Comparison of ENCODE assay signal across 8 mouse cellular contexts in the genomic region with DNA sequence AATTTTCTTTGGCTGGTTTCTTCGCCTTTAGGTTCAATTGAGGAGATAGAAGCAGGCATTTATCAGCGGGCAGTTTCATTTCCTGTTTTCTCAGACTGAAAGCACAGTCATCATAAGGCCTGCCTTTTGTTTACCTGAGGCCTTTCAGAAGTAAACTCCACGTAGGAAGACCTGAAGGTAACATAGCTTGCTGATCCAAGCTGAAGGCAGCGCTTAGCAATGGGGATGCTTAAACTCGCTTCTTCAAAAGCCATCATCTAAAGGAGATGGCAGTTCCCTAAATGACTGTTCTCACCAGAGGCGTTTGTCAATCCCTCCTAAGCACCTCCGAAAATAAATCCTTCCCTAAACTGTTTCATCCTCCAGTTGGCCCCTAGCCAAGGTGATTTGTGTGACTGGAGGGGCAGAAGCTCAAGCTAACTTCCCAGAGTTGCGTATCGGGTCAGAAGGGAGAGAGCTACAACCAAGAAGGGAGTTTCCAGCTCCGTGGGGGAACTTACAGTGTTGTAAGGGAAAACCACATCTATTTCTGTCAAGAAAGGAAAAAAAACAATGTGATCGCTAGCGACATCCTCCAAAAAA. TPM values are rescaled to one million over a fixed set of nuclear protein-coding genes. Genes with fewer than 3 reads are reported as not detected.
DNase-seq lines count a peak whose midpoint lies in the region; ATAC-seq and TF ChIP-seq lines count a peak whose summit lies in the region.

No protein-coding gene starts in this region.

- no peaks in the 10 kb centered on the region for H3K36me3 ChIP-seq in liver, embryonic 16.5 days (ENCODE audit: control insufficient read depth, insufficient read depth)
- no peaks in the 10 kb centered on the region for H3K36me3 ChIP-seq in liver, embryonic 11.5 days (ENCODE audit: control insufficient read depth, insufficient read depth, low read length)
- H3K36me3 ChIP-seq in small intestine, adult 2 months (ENCODE audit: control insufficient read depth, insufficient read depth, low read length): no peaks in the 10 kb centered on the region

- H3K27me3 ChIP-seq in liver, embryonic 16.5 days (ENCODE audit: control insufficient read depth, insufficient read depth, low read depth, low read length): no peaks in the 10 kb centered on the region; the same call in 1 of the 2 replicates
- no peaks in the 10 kb centered on the region for H3K27me3 ChIP-seq in liver, embryonic 11.5 days (replicated peaks; ENCODE audit: control insufficient read depth, insufficient read depth, low read length)
- no peaks in the 10 kb centered on the region for H3K27me3 ChIP-seq in small intestine, adult 2 months (ENCODE audit: control insufficient read depth, insufficient read depth, low read length)

- 28% methylated on average over 12 of the region's 12 CpGs for WGBS in liver, embryonic 16.5 days (ENCODE audit: insufficient replicate concordance)
- 49% methylated on average over 12 of the region's 12 CpGs for WGBS in liver, embryonic 11.5 days
- 73% methylated on average over 12 of the region's 12 CpGs for WGBS in small intestine, adult 2 months

- no peak for ATAC-seq in liver, embryonic 16.5 days (ENCODE audit: low read depth)
- ATAC-seq in liver, embryonic 11.5 days (replicated peaks; ENCODE audit: low FRiP score): no peak

- TF ChIP-seq POLR2A in small intestine, adult 2 months (IDR thresholded peaks at IDR 0.05; ENCODE audit: low read depth, low read length): no peak

- H3K9ac ChIP-seq in liver, embryonic 16.5 days (ENCODE audit: low read depth, low read length): no peak overlapping the region
- no peak overlapping the region for H3K9ac ChIP-seq in liver, embryonic 11.5 days (ENCODE audit: low read depth, low read length)

- H3K9me3 ChIP-seq in liver, embryonic 16.5 days (replicated peaks; ENCODE audit: control insufficient read depth, low read length): no peaks in the 10 kb centered on the region
- no peaks in the 10 kb centered on the region for H3K9me3 ChIP-seq in liver, embryonic 11.5 days (ENCODE audit: control insufficient read depth, low read length)

- no peak overlapping the region for H3K4me3 ChIP-seq in liver, embryonic 16.5 days (ENCODE audit: low read depth, low read length)
- H3K4me3 ChIP-seq in liver, embryonic 11.5 days (ENCODE audit: low read depth, low read length): no peak overlapping the region
- no peak overlapping the region for H3K4me3 ChIP-seq in brown adipose tissue, adult 24 weeks (ENCODE audit: insufficient read depth, low read depth, low read length)
- no peak overlapping the region for H3K4me3 ChIP-seq in small intestine, adult 2 months (ENCODE audit: low read depth, low read length)

- H3K27ac ChIP-seq in liver, embryonic 16.5 days (ENCODE audit: low read length): 0 out of 2 replicates have a peak overlapping the region, but pooled peaks have one; percentile 34
- no peak overlapping the region for H3K27ac ChIP-seq in liver, embryonic 11.5 days (ENCODE audit: low read depth, low read length)
- H3K27ac ChIP-seq in brown adipose tissue, adult 24 weeks (replicated peaks; ENCODE audit: low read depth, low read length): peak overlapping the region; percentile 66
- peak overlapping the region; percentile 40 for H3K27ac ChIP-seq in small intestine, adult 2 months (ENCODE audit: insufficient read depth, low read depth, low read length)

- no peak overlapping the region for H3K4me2 ChIP-seq in liver, embryonic 16.5 days (ENCODE audit: low read depth, low read length)
- H3K4me2 ChIP-seq in liver, embryonic 11.5 days: no peak overlapping the region

- no peaks in the 10 kb centered on the region; the same call in 1 of the 2 replicates for H3K4me1 ChIP-seq in liver, embryonic 16.5 days (ENCODE audit: control insufficient read depth, low read depth, low read length)
- H3K4me1 ChIP-seq in liver, embryonic 11.5 days (replicated peaks; ENCODE audit: control insufficient read depth, insufficient read depth, low read length): no peaks in the 10 kb centered on the region; the same call in 1 of the 2 replicates
- H3K4me1 ChIP-seq in brown adipose tissue, adult 24 weeks (ENCODE audit: control insufficient read depth, insufficient read depth, insufficient read length, low read length): no peaks in the 10 kb centered on the region
- peaks cover 2% of the 10 kb centered on the region for H3K4me1 ChIP-seq in small intestine, adult 2 months (ENCODE audit: control insufficient read depth, insufficient read depth, insufficient read length, low read length)

- TF ChIP-seq CTCF in small intestine, adult 2 months (IDR thresholded peaks at IDR 0.05; ENCODE audit: extremely low read depth, insufficient read length, insufficient replicate concordance, low read depth, low read length): no peak

- DNase-seq in liver, embryonic 11.5 days (ENCODE audit: low spot score): no peak
- peak; percentile 66 for DNase-seq in heart, postnatal 4 days
- DNase-seq in thymus, postnatal 10 days (ENCODE audit: low spot score in 2 of 2): no peak
- DNase-seq in left cerebral cortex, adult 18-20 months (ENCODE audit: low spot score in 2 of 2): no peak
- DNase-seq in gastrocnemius, adult 8-10 months (ENCODE audit: low spot score in 2 of 2): no peak

RNA-seq across cellular contexts. Expression of a gene that starts 13.0 kb away (rescaled TPM):
- 6.4 and 10.8 TPM in 2 replicates for polyA plus RNA-seq in liver, embryonic 16.5 days (2015; fragmentation: Nextera tagmentation; extraction: Ambion mirVana)
- polyA plus RNA-seq in liver, embryonic 11.5 days (2014; fragmentation: Nextera tagmentation; extraction: Ambion mirVana): 26.9 and 30.1 TPM in 2 replicates
- 76.7 and 87.6 TPM in 2 replicates for polyA plus RNA-seq in brown adipose tissue, adult 24 weeks (2012; ENCODE audit: insufficient read depth, insufficient read length, missing spikeins)
- 100 to 1,000 TPM; 206 to 226 TPM for total RNA-seq in heart, postnatal 4 days (2021)
- 33.1 and 61.0 TPM in 2 replicates for polyA plus RNA-seq in small intestine, adult 2 months (2012; rRNA removed)
- 10 to 100 TPM; 35.8 to 37.2 TPM for total RNA-seq in left cerebral cortex, adult 18-20 months (2021)
- 100 to 1,000 TPM; 215 to 257 (median 231) TPM for total RNA-seq in gastrocnemius, adult 8-10 months (2022)

RNA-seq across cellular contexts. Expression of a gene that starts 27.5 kb away (rescaled TPM):
- polyA plus RNA-seq in liver, embryonic 16.5 days (2015; fragmentation: Nextera tagmentation; extraction: Ambion mirVana): 16.3 and 17.3 TPM in 2 replicates
- polyA plus RNA-seq in liver, embryonic 11.5 days (2014; fragmentation: Nextera tagmentation; extraction: Ambion mirVana): 11.7 and 16.2 TPM in 2 replicates
- polyA plus RNA-seq in brown adipose tissue, adult 24 weeks (2012; ENCODE audit: insufficient read depth, insufficient read length, missing spikeins): not detected in 2 replicates
- total RNA-seq in heart, postnatal 4 days (2021): 1 to 10 TPM; 1.2 to 1.7 TPM
- polyA plus RNA-seq in small intestine, adult 2 months (2012; rRNA removed): 0.51 and 0.65 TPM in 2 replicates
- 10 to 100 TPM; 14.9 to 16.7 TPM for total RNA-seq in left cerebral cortex, adult 18-20 months (2021)
- total RNA-seq in gastrocnemius, adult 8-10 months (2022): not detected

RNA-seq across cellular contexts. Expression of a gene that starts 42.4 kb away (rescaled TPM):
- polyA plus RNA-seq in liver, embryonic 16.5 days (2015; fragmentation: Nextera tagmentation; extraction: Ambion mirVana): 26.8 and 27.1 TPM in 2 replicates
- 61.4 and 62.5 TPM in 2 replicates for polyA plus RNA-seq in liver, embryonic 11.5 days (2014; fragmentation: Nextera tagmentation; extraction: Ambion mirVana)
- polyA plus RNA-seq in brown adipose tissue, adult 24 weeks (2012; ENCODE audit: insufficient read depth, insufficient read length, missing spikeins): 21.0 and 24.0 TPM in 2 replicates
- total RNA-seq in heart, postnatal 4 days (2021): 10 to 100 TPM; 36.7 to 37.1 TPM
- polyA plus RNA-seq in small intestine, adult 2 months (2012; rRNA removed): 10.3 and 14.4 TPM in 2 replicates
- 10 to 100 TPM; 35.0 to 37.5 TPM for total RNA-seq in left cerebral cortex, adult 18-20 months (2021)
- total RNA-seq in gastrocnemius, adult 8-10 months (2022): 10 to 100 TPM; 27.9 to 30.4 (median 29.3) TPM
